Mouse (Mus musculus) midbrain, postnatal 0 days (tissue): ENCODE results near the gene Fgf13. TPM values are rescaled to one million over a fixed set of nuclear protein-coding genes. Genes with fewer than 3 reads are reported as not detected.
A peak's percentile ranks its signal among the peaks of the same experiment; 100 is the strongest.

Experiments
- ATAC-seq: fragments of 200-750 bp; cut with Nextera tagmentation; 2 replicates; pipeline ENCODE4 v1.8.0; 2017; ENCODE audit warnings: moderate number of reproducible peaks, mild to moderate bottlenecking, moderate TSS enrichment, moderate library complexity; ENCODE audit not compliant: low FRiP score
- DNase-seq: peaks from one replicate; pipeline ENCODE4 v3.0.0-alpha.2; 2015; ENCODE audit warnings: low spot score
- H3K27ac ChIP-seq: fragments of 300-500 bp; sonication (generic); 2 replicates; pipeline ENCODE4 v1.5.1; 2014; ENCODE audit warnings: low read depth, mild to moderate bottlenecking, low read length, mixed read lengths
- H3K27me3 ChIP-seq: fragments of 300-500 bp; sonication (generic); 2 replicates; pipeline ENCODE4 v1.6.1; 2014; ENCODE audit warnings: low read length, control low read depth, mixed read lengths; ENCODE audit not compliant: insufficient read depth
- H3K36me3 ChIP-seq: fragments of 300-500 bp; sonication (generic); 2 replicates; pipeline ENCODE4 v1.6.1; 2014; ENCODE audit warnings: low read length, control low read depth, mixed read lengths; ENCODE audit not compliant: insufficient read depth
- H3K4me1 ChIP-seq: fragments of 300-500 bp; sonication (generic); 2 replicates; pipeline ENCODE4 v1.6.1; 2014; ENCODE audit warnings: mild to moderate bottlenecking, control low read depth, antibody characterized with exemption, low read length, mixed read lengths; ENCODE audit not compliant: insufficient read depth
- H3K4me2 ChIP-seq: fragments of 300-500 bp; sonication (generic); 2 replicates; pipeline ENCODE4 v1.6.1; 2014; ENCODE audit warnings: low read depth, mild to moderate bottlenecking, low read length, mixed read lengths; ENCODE audit not compliant: poor library complexity, severe bottlenecking
- H3K4me3 ChIP-seq: fragments of 300-500 bp; sonication (generic); 2 replicates; pipeline ENCODE4 v1.5.1; 2014; ENCODE audit warnings: low read depth, mild to moderate bottlenecking, low read length, moderate library complexity
- H3K9ac ChIP-seq: fragments of 300-500 bp; sonication (generic); replicated peaks from 2 replicates; pipeline ENCODE4 v1.6.1; 2014; ENCODE audit warnings: mild to moderate bottlenecking, low read length, moderate library complexity, mixed read lengths; ENCODE audit not compliant: poor library complexity, severe bottlenecking
- H3K9me3 ChIP-seq: fragments of 300-500 bp; sonication (generic); 2 replicates; pipeline ENCODE4 v1.6.1; 2016; ENCODE audit warnings: low read length, control low read depth
- CTCF ChIP-seq: IDR thresholded peaks from 2 replicates; pipeline ENCODE4 v1.5.1; 2016; ENCODE audit warnings: antibody characterized with exemption, mild to moderate bottlenecking
- WGBS: fragments of 180-500 bp; shearing (Covaris S2); extraction: QIAGEN DNeasy Blood & Tissue Kit; methylation state at CpG from one replicate; pipeline ENCODE4 v1.1.7; 2014; 5-methylcytosine and 5-hydroxymethylcytosine counted together
- polyA plus RNA-seq: library from polyadenylated mRNA; unstranded; fragments of >200 nt; fragmentation: Nextera tagmentation; extraction: Ambion mirVana; gene quantifications from 2 replicates; pipeline ENCODE4 v1.2.1, GENCODE M21; 2015
- total RNA-seq: library from RNA; depleted of rRNA; stranded (reverse); fragments of >200 nt; gene quantifications from 2 replicates; pipeline ENCODE4 v1.2.3, GENCODE M21; 2014

Gene Fgf13
- total and polyA plus RNA-seq, 2 experiments from 2014 or later = 150 to 228 TPM

GRCm38 (mm10) chrX:59402596-59403285 lies 165.1 kb downstream of the Fgf13 start:
- ATAC-seq (no peak), DNase-seq (peak; percentile 41)
- H3K4me2 ChIP-seq = no peak overlapping the region
- no peak for TF ChIP-seq CTCF
- H3K9ac ChIP-seq = no peak overlapping the region
- no peaks in the 10 kb centered on the region for H3K4me1 ChIP-seq
- 51% methylated on average over 2 of the region's 2 CpGs for WGBS
- no peak overlapping the region for H3K4me3 ChIP-seq
- H3K9me3 ChIP-seq = no peaks in the 10 kb centered on the region
- H3K27ac ChIP-seq = no peak overlapping the region
- H3K36me3 ChIP-seq = no peaks in the 10 kb centered on the region
- H3K27me3 ChIP-seq = no peaks in the 10 kb centered on the region

GRCm38 (mm10) chrX:59290916-59291411 lies 276.9 kb downstream of the Fgf13 start:
- no peak for ATAC-seq
- H3K36me3 ChIP-seq = no peaks in the 10 kb centered on the region
- H3K9me3 ChIP-seq = no peaks in the 10 kb centered on the region
- H3K4me3 ChIP-seq = no peak overlapping the region
- no peak overlapping the region for H3K9ac ChIP-seq
- no peak for TF ChIP-seq CTCF
- no peaks in the 10 kb centered on the region for H3K4me1 ChIP-seq
- H3K4me2 ChIP-seq = no peak overlapping the region
- peak; percentile 22 for DNase-seq
- no peaks in the 10 kb centered on the region for H3K27me3 ChIP-seq
- 63% methylated on average over 3 of the region's 3 CpGs for WGBS
- no peak overlapping the region for H3K27ac ChIP-seq

GRCm38 (mm10) chrX:59251576-59251975 lies 316.3 kb downstream of the Fgf13 start:
- no peaks in the 10 kb centered on the region for H3K9me3 ChIP-seq
- H3K4me2 ChIP-seq = no peak overlapping the region
- no peaks in the 10 kb centered on the region for H3K4me1 ChIP-seq
- DNase-seq (no peak), ATAC-seq (no peak)
- H3K27me3 ChIP-seq = no peaks in the 10 kb centered on the region
- TF ChIP-seq CTCF = no peak
- no peaks in the 10 kb centered on the region for H3K36me3 ChIP-seq
- H3K9ac ChIP-seq = no peak overlapping the region
- H3K27ac ChIP-seq = no peak overlapping the region
- H3K4me3 ChIP-seq = no peak overlapping the region

- no peak overlapping the region for H3K9ac ChIP-seq
- no peak for DNase-seq
- no peaks in the 10 kb centered on the region for H3K9me3 ChIP-seq
- H3K4me1 ChIP-seq = no peaks in the 10 kb centered on the region
- no peak for ATAC-seq
- 58% methylated on average over 3 of the region's 3 CpGs for WGBS
- H3K27me3 ChIP-seq = no peaks in the 10 kb centered on the region
- TF ChIP-seq CTCF = peak; percentile 52
- H3K4me2 ChIP-seq = no peak overlapping the region
- H3K27ac ChIP-seq = no peak overlapping the region
- no peaks in the 10 kb centered on the region for H3K36me3 ChIP-seq
- H3K4me3 ChIP-seq = no peak overlapping the region
Measured at GRCm38 (mm10) chrX:59243752-59244151, 324.1 kb downstream of the Fgf13 start.

GRCm38 (mm10) chrX:59243176-59243575 lies 324.7 kb downstream of the Fgf13 start:
- Histone ChIP-seq H3K4me1 (no peaks in the 10 kb centered on the region), H3K4me3 (no peak overlapping the region), H3K9ac (no peak overlapping the region), H3K4me2 (no peak overlapping the region), H3K9me3 (no peaks in the 10 kb centered on the region), H3K27me3 (no peaks in the 10 kb centered on the region), H3K27ac (no peak overlapping the region), H3K36me3 (no peaks in the 10 kb centered on the region)
- ATAC-seq (no peak), DNase-seq (no peak)
- 94% methylated on average over 3 of the region's 3 CpGs for WGBS
- no peak for TF ChIP-seq CTCF

- DNase-seq (no peak), ATAC-seq (no peak)
- Histone ChIP-seq H3K4me2 (no peak overlapping the region), H3K27me3 (no peaks in the 10 kb centered on the region), H3K9ac (no peak overlapping the region), H3K4me3 (no peak overlapping the region), H3K9me3 (no peaks in the 10 kb centered on the region), H3K36me3 (no peaks in the 10 kb centered on the region), H3K4me1 (no peaks in the 10 kb centered on the region), H3K27ac (no peak overlapping the region)
- no peak for TF ChIP-seq CTCF
Measured at GRCm38 (mm10) chrX:59241460-59241747, 326.5 kb downstream of the Fgf13 start.
